Mouse (Mus musculus) forebrain, embryonic 16.5 days (tissue): ENCODE data around the gene Tmem88. TPM values are rescaled to one million over a fixed set of nuclear protein-coding genes. Genes with fewer than 3 reads are reported as not detected.
A peak's percentile ranks its signal among the peaks of the same experiment; 100 is the strongest.
"Not testable (repeated sequence)": the region's sequence is repeated elsewhere in the genome, so short reads cannot be mapped to it uniquely, and the experiment has no call there.

ENCODE experiments used
- ATAC-seq: fragments of 200-750 bp; cut with Nextera tagmentation; 2 replicates; pipeline ENCODE4 v1.8.0; 2017; ENCODE audit warnings: mild to moderate bottlenecking, moderate library complexity
- H3K27ac ChIP-seq: fragments of 300-500 bp; sonication (generic); 2 replicates; pipeline ENCODE4 v1.5.1; 2014; ENCODE audit warnings: low read length, control low read depth
- H3K27me3 ChIP-seq: fragments of 300-500 bp; sonication (generic); replicated peaks from 2 replicates; pipeline ENCODE4 v1.6.1; 2014; ENCODE audit warnings: low read length; ENCODE audit not compliant: control insufficient read depth, insufficient read depth
- H3K36me3 ChIP-seq: fragments of 300-500 bp; sonication (generic); 2 replicates; pipeline ENCODE4 v1.6.1; 2014; ENCODE audit not compliant: control insufficient read depth, insufficient read depth
- H3K4me1 ChIP-seq: fragments of 300-500 bp; sonication (generic); replicated peaks from 2 replicates; pipeline ENCODE4 v1.6.1; 2014; ENCODE audit warnings: low read length; ENCODE audit not compliant: control insufficient read depth, insufficient read depth
- H3K4me2 ChIP-seq: fragments of 300-500 bp; sonication (generic); 2 replicates; pipeline ENCODE4 v1.6.1; 2014; ENCODE audit warnings: mild to moderate bottlenecking, low read length, control low read depth
- H3K4me3 ChIP-seq: fragments of 300-500 bp; sonication (generic); replicated peaks from 2 replicates; pipeline ENCODE4 v1.5.1; 2014; ENCODE audit warnings: mild to moderate bottlenecking, low read length, control low read depth
- H3K9ac ChIP-seq: fragments of 300-500 bp; sonication (generic); replicated peaks from 2 replicates; pipeline ENCODE4 v1.6.1; 2014; ENCODE audit warnings: low read depth, low read length, control low read depth
- H3K9me3 ChIP-seq: fragments of 300-500 bp; sonication (generic); 2 replicates; pipeline ENCODE4 v1.6.1; 2016; ENCODE audit warnings: low read length; ENCODE audit not compliant: control insufficient read depth
- WGBS: fragments of 180-500 bp; shearing (Covaris S2); extraction: QIAGEN DNeasy Blood & Tissue Kit; methylation state at CpG from one replicate; pipeline ENCODE4 v1.1.7; 2014; 5-methylcytosine and 5-hydroxymethylcytosine counted together
- polyA plus RNA-seq: library from polyadenylated mRNA; unstranded; fragments of >200 nt; fragmentation: Nextera tagmentation; extraction: Ambion mirVana; gene quantifications from 2 replicates; pipeline ENCODE4 v1.2.1, GENCODE M21; 2015

Gene Tmem88
- polyA plus RNA-seq, 1 experiment from 2014 or later = 5.9 TPM

DNA sequence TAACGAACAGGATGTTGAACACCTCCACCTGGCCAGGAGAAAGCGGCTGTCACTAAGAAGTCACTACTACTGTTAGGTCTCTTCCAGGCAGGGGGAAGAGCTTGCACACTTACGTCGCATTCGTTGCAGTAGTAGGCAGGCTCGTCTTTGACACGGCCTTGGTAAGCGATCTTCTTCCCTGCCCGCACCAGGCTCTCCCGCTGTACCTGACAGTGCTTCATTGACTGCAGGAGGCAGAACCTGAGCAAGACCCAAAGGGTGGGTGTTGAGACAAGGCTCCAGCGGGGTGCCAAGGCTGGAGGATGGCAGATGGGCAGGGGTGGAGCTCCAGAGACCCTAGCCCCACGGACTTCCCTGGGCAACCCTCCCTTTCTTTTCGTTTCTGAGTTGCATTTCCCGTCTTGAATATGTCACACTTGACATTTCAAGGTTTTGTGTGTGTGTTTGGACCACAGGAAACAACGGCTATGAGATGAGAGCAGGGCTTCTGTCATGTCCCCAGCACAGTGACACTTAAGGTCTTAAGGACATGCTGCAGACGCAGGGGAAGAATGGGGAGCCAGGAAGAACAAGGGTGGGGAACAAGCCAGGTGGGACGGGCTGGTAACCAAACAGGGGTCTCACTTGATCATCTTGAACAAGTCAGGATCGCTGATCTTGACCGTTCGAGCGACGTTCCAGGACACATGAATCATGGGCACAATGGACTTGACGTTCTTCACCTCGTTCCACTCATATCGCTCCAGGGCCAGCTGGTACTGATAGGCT, 2.2 kb upstream of the Tmem88 start:
- Histone ChIP-seq H3K27ac (no peak overlapping the region), H3K27me3 (no peaks in the 10 kb centered on the region), H3K36me3 (peaks cover 50% of the 10 kb centered on the region), H3K9ac (no peak overlapping the region), H3K4me1 (peaks cover 17% of the 10 kb centered on the region), H3K4me2 (no peak overlapping the region), H3K9me3 (no peaks in the 10 kb centered on the region), H3K4me3 (no peak overlapping the region)
- 75% methylated on average over 25 of the region's 25 CpGs for WGBS
- no peak for ATAC-seq

DNA sequence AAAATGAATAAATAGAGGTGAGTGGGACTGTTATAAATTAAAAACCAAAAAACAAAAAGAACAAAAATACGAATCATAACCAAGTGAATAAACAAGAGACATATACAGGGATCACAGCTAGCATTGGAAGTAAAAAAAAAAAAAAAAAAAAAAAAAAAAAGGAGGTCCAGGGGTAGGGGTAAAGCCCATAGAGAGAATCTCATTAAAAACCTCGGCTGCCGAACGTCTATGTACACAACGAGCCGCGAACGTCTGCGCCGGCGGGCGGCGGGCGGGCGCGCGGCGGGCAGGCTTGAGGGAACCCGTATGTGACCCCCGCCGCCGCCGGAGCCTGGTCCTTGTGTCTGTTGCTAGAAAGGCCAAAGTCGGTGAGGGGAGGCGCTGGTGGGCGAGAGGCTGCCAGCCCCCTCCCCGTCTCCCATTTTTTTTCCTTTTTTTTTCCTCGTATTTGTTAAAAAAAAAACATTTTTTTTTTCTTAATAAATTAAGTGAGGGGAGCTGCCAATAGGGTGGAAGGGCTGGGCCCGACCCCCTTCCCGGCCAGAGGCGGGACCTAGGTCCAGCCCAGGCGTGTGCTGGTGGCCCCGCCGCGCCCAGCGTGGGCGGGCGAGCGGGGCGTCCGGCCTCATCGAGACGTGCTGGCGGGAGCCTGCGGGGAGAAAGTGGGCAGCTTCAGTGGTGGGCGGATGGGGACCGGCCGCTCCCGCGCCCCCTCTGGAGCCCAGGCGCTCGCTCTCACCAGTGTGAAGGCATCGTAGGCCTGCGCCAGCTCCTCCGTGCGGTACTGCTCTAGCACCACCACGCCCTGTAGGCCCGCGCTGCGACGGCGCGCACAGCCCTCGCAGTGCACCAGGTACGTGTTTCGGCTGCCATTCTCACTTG, 1.4 kb upstream of the Tmem88 start:
- Histone ChIP-seq H3K36me3 (peaks cover 44% of the 10 kb centered on the region), H3K4me1 (peaks cover 19% of the 10 kb centered on the region), H3K27me3 (no peaks in the 10 kb centered on the region), H3K9ac (no peak overlapping the region), H3K4me3 (no peak overlapping the region), H3K4me2 (no peak overlapping the region), H3K9me3 (no peaks in the 10 kb centered on the region), H3K27ac (no peak overlapping the region)
- no peak for ATAC-seq
- WGBS = 24% methylated on average over 66 of the region's 66 CpGs

DNA sequence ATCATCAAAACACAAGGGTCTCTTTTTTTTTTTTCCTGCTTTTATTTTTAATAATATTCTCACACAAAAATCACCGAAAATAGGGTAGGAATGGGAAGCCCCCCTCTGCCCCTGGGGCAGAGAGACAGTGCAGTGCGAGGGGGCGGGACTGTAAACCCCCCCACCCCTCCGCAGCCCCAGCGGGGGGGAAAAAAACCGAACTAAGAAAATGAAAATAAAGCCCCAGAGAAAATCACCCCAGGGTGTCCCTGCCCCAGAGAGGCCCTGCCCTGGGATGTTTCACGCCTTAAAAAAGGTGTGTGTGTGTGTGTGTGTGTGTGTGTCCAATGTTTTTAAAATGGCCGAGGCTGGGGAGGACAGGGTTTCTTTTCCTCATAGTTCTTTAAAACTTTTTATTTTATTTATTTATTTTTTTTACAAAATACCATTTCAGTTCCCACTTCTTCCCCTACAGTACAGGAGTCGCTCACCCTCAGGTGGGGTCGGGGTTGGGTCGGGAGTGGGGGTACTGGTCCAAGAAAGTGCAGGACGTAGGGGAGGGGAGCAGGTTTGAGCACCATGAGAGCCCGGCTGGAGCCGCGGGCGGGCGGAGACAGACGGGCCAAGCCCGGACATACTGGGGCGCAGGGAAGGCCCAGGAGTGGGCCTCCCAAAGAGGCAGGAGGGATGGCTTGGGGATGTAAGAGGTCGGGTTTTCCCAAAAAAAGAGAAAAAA, 609 bp upstream of the Tmem88 start:
- H3K4me1 ChIP-seq = peaks cover 23% of the 10 kb centered on the region
- H3K4me3 ChIP-seq = no peak overlapping the region
- H3K36me3 ChIP-seq = peaks cover 37% of the 10 kb centered on the region
- H3K4me2 ChIP-seq = no peak overlapping the region
- no peak overlapping the region for H3K27ac ChIP-seq
- no peak overlapping the region for H3K9ac ChIP-seq
- H3K27me3 ChIP-seq = no peaks in the 10 kb centered on the region
- no peaks in the 10 kb centered on the region for H3K9me3 ChIP-seq
- WGBS = 25% methylated on average over 21 of the region's 21 CpGs
- no peak for ATAC-seq

DNA sequence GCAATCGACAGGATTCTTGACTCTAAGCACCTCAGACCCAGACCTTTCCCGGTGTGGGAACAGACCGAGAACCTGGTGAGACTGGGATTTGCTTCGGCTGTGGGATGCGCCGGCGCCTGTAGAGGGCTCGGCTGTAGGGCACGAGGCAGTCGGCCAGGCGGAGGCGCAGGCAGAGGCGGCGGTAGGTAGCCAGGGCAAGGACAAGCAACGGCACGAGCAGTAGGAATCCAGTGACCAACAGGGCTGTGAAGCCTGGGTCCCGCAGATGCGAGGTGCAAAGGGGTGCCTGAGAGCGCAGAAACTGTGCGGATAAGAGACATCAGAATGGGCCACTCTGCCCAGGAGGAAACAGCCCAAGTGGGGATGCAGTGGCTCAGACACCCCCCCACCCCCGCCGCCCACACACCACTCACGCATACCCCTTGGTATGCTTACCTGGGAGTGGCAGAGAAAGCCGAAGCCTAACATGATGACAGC, 415 bp downstream of the Tmem88 start:
- no peaks in the 10 kb centered on the region for H3K27me3 ChIP-seq
- H3K4me2 ChIP-seq = no peak overlapping the region
- H3K27ac ChIP-seq = no peak overlapping the region
- H3K4me1 ChIP-seq = peaks cover 23% of the 10 kb centered on the region
- 14% methylated on average over 24 of the region's 24 CpGs for WGBS
- peak overlapping the region; percentile 22; the same call in 1 of the 2 replicates for H3K9ac ChIP-seq
- no peak for ATAC-seq
- H3K36me3 ChIP-seq = peaks cover 29% of the 10 kb centered on the region
- H3K4me3 ChIP-seq = no peak overlapping the region; the same call in 1 of the 2 replicates
- H3K9me3 ChIP-seq = no peaks in the 10 kb centered on the region

DNA sequence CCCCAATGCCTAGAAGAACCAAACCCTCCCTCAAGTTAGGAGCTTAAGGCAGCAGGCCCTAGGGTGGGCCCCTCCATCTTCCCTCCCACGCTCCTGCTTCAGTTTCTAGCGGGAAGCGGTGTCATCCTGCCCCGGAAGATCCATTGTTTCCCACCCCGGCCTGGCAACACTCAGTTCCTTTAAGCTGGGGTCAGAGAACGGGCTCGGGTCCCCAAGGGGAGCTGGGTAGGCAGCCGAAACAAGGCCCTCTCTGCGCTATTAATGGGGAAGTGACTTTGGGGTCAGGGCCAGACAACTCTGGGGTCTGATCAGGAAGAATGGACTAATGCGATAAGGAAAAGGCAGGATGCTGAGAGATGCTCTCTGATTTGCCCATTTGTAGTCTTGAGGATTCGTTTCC, 1.3 kb downstream of the Tmem88 start:
- H3K27ac ChIP-seq = no peak overlapping the region
- H3K4me3 ChIP-seq = no peak overlapping the region

DNA sequence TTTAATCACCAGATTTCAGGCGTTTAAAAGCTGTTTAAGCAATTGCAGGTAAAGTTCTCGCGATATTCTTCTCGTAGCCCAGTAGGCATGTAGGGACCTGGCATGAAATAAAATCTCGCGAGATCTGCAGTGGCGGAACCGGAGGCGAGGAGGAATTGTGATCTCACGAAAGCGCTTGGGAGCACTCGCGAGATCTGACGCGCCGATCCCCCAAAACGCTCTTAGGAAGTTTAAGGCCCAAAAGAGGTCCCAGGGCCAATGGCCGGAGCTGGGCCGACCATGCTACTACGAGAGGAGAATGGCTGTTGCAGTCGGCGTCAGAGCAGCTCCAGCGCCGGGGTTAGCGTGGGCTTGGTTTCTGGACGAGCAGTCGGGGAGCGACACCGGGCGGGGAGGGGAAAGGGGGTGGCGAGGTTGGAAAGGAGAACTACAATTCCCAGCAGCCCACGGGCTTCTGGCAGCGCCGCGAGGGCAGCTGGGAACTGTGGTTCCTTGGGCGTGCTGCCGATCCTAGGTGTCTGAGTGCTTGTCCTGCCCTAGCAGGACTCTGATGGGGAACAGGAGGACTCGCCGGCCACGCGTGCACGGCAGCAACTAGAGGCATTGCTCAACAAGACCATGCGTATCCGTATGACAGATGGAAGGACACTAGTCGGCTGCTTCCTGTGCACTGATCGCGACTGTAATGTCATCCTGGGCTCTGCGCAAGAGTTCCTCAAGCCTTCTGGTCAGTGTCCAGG, 2.2 kb downstream of the Tmem88 start:
- Histone ChIP-seq H3K4me3 (peak overlapping the region; percentile 65), H3K27me3 (no peaks in the 10 kb centered on the region), H3K9me3 (no peaks in the 10 kb centered on the region), H3K36me3 (peaks cover 13% of the 10 kb centered on the region), H3K27ac (peak overlapping the region; percentile 99), H3K4me1 (peaks cover 18% of the 10 kb centered on the region), H3K4me2 (peak overlapping the region; percentile 78), H3K9ac (peak overlapping the region; percentile 97)
- under 1% methylated on average over 48 of the region's 48 CpGs for WGBS
- peak; percentile 94 for ATAC-seq

More for the DNA sequence above, 1.3 kb downstream of the Tmem88 start:
- H3K36me3 ChIP-seq = peaks cover 23% of the 10 kb centered on the region
- 26% methylated on average over 11 of the region's 11 CpGs for WGBS
- peaks cover 23% of the 10 kb centered on the region for H3K4me1 ChIP-seq
- no peak for ATAC-seq
- no peaks in the 10 kb centered on the region for H3K9me3 ChIP-seq
- 0 out of 2 replicates have a peak overlapping the region, but pooled peaks have one; percentile 14 for H3K9ac ChIP-seq
- peak overlapping the region; percentile 78 for H3K4me2 ChIP-seq
- no peaks in the 10 kb centered on the region for H3K27me3 ChIP-seq

DNA sequence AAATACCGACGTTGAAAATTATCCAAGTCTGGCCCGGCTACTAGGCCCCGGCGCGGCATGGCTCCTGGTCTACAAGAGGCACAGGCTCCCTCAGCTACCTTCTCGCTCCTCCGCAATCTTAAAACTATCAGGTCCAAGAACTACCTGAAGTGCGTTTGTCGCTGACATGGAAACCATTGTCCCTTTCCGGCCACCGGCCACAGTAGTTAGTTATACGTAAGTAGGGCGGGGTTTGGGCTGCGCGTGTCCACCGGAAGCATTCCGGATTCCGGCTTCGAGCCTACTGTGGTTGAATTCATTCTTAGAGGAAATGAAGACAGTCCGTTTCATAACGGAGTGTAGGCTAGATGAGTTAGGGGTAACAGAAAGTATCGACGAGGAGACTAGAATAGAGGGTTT, 2.8 kb downstream of the Tmem88 start, which contains the start of the genes Naa38 and Cyb5d1:
TSS of gene Naa38 (plus strand) at position 253 of the 399 bp plus-strand sequence.
TSS of gene Cyb5d1 (minus strand) at position 397 of the 399 bp plus-strand sequence.
- WGBS = 0% methylated on average over 19 of the region's 24 CpGs
- peak within 1 kb of the TSS; percentile 78 for H3K4me2 ChIP-seq
- peak within 1 kb of the TSS; percentile 99 for H3K27ac ChIP-seq
- H3K4me1 ChIP-seq = peaks cover 19% of the 10 kb centered on the region
- not testable (repeated sequence) for H3K27me3 ChIP-seq, H3K9me3 ChIP-seq, H3K36me3 ChIP-seq
- H3K9ac ChIP-seq = peak within 1 kb of the TSS; percentile 97
- ATAC-seq = peak; percentile 77
- peak within 1 kb of the TSS; percentile 65 for H3K4me3 ChIP-seq

DNA sequence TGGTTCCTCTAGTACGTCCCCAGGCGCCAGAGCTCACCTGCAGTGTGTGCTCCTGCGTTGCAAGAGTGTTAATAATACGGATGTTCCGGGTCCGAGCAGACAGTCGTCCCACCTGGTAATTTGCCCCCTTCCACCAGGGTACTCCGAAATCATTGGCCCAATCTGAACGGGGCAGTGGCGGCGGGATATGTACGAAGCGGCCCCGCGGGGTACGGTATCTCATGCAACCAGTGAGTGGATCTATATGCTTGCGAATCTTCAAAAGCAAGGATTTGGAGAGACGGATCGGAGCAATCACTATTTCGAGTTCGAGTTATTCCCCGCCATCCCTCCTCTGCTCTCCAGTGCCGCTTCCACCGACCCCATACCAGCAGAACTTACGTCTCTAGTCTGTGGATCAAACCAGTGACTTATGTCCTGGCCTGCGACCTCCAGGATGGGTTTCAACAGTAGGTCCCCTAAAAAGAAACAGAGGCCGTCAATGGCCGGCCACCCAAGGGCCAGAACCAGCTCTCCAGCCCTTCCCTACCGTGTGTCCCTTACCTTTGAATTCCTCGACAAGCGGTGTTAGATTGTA, 3.4 kb downstream of the Tmem88 start:
- peaks cover 24% of the 10 kb centered on the region for H3K4me1 ChIP-seq
- H3K36me3 ChIP-seq, H3K9me3 ChIP-seq, H3K27me3 ChIP-seq, ATAC-seq, H3K27ac ChIP-seq: not testable (repeated sequence)
- peak overlapping the region; percentile 97 for H3K9ac ChIP-seq
- peak overlapping the region; percentile 56 for H3K4me2 ChIP-seq
- WGBS = under 1% methylated on average over 31 of the region's 31 CpGs
- H3K4me3 ChIP-seq = peak overlapping the region; percentile 65
